Mouse (Mus musculus) gastrocnemius, adult 2 months (tissue): ENCODE data around the gene Fam219a. TPM values are rescaled to one million over a fixed set of nuclear protein-coding genes. Genes with fewer than 3 reads are reported as not detected.

Source experiments
- DNase-seq: peaks from one replicate; pipeline ENCODE4 v3.0.0; 2022
- H3K27ac ChIP-seq: fragments of 200-600 bp; 2 replicates; pipeline ENCODE4 v1.8.1; 2022; ENCODE audit warnings: mild to moderate bottlenecking
- H3K4me3 ChIP-seq: fragments of 200-600 bp; 2 replicates; pipeline ENCODE4 v1.8.1; 2022; ENCODE audit warnings: mild to moderate bottlenecking, moderate library complexity
- CTCF ChIP-seq: fragments of 200-600 bp; IDR thresholded peaks from 2 replicates; pipeline ENCODE4 v1.8.1; 2022; ENCODE audit warnings: antibody characterized with exemption, mild to moderate bottlenecking, moderate library complexity
- intact Hi-C: fragments of 180-260 bp; cut with DNase I; formaldehyde crosslinking; loops from one replicate; pipeline ENCODE4 v1.15.1; 2025
- total RNA-seq, 2 experiments: library from RNA; stranded (reverse); gene quantifications; 2 replicates each; pipeline ENCODE4 v1.2.3; 2021

Fam219a gene
- total RNA-seq, 2 experiments from 2014 or later: 18.0 to 24.3 TPM

DNA sequence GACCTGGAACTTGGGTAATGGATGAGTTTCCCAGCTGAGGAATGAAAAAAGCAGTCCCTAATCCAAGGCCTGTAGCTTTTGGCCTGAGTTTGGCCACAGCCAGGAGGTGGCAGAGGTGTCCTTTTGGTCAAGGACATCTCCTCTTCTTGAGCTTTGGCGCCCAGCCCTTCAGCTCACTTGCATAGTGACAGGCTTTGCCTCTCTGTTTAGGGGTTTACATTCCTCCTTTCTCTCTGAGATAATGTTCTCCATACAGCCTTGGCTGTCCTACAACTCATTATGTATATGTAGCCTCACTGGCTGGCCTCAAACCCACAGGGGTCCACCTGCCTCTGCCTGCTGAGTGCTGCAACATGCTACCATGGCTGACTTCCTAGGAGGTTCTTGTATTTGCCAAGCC, 22.3 kb downstream of the Fam219a start:
- peak; percentile 16; the same call in 1 of the 2 replicates for TF ChIP-seq CTCF
- intact Hi-C loops: no loop called here

DNA sequence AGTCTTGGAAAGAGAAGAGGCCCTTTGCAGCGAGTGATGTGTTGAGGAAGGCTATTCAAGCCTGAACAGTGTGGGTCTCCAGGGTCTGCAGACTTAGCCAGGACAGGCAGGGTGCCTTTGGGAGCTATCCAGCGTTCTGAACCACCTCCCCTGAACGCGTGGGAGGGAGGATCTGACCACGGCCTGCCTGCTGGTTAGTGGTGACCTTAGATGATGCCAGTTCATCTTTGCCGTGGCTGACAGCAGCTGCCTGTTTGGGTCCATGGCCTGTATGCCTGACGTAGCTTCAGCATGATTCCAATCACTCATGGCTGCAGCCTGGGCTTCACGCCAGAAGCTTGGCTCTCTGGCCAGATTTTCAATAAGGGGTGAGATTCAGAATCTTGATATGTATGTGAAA, 23.4 kb downstream of the Fam219a start:
- peak; percentile 43 for DNase-seq
- TF ChIP-seq CTCF: no peak
- intact Hi-C loops: no loop called here
- Histone ChIP-seq H3K4me3 (no peak overlapping the region), H3K27ac (no peak overlapping the region)

More for the DNA sequence above, 22.3 kb downstream of the Fam219a start:
- peak; percentile 46 for DNase-seq
- Histone ChIP-seq H3K4me3 (no peak overlapping the region), H3K27ac (peak overlapping the region; percentile 43; the same call in 1 of the 2 replicates)

DNA sequence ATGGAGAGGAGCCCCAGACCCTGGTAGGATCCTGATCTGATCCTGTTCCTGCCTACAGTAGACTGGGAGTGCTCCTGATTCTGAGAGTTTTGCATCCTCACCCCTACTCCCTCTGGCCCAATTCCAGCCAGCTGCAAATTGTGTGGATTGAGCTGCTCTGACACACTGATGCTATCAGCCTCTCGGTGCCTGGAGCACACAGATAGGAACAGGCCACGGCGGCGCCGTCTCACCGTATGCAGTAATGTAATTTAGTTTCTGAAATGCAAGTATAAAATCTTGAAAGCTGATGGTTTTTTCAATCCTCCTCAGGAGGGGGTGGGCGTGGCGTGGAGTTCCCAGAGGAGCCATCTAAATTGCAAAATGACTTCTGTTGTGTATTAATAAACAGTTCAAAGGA, 27.2 kb downstream of the Fam219a start:
- intact Hi-C loops: no loop called here
- no peak for DNase-seq
- Histone ChIP-seq H3K27ac (no peak overlapping the region), H3K4me3 (no peak overlapping the region)
- no peak for TF ChIP-seq CTCF

DNA sequence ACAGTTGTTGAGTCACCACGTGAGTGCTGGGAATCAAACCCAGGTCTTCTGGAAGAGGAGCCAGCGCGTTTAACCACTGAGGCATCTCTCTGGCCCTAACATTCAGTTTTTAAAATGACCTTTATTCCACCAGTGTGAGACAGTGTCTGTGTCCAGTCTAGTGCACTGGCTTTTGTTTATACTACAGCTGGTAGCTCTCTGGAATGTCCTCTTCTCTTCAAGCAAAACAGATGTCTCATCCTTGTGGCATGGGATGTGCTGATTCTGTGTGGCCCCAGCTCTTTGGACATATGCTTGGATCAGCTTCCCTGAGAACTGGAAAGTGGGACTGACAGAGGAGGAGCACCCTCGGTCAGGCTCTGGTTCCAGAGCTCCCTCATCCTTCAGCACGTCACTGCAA, 34.5 kb downstream of the Fam219a start:
- H3K4me3 ChIP-seq: no peak overlapping the region
- H3K27ac ChIP-seq: no peak overlapping the region
- TF ChIP-seq CTCF: no peak
- intact Hi-C loops: no loop called here
- no peak for DNase-seq

- TF ChIP-seq CTCF: no peak
- DNase-seq: no peak
- Histone ChIP-seq H3K4me3 (no peak overlapping the region), H3K27ac (no peak overlapping the region)
- intact Hi-C loops: no loop called here
These were observed 36.9 kb downstream of the Fam219a start for GRCm38 (mm10) chr4:41532420-41532819.

- Histone ChIP-seq H3K4me3 (peak overlapping the region; percentile 15; the same call in 1 of the 2 replicates), H3K27ac (peak overlapping the region; percentile 82)
- intact Hi-C loops: loop anchor here (10.0 kb wide), 1 partner anchor 87 kb away; no protein-coding TSS in a partner anchor
- TF ChIP-seq CTCF: no peak
- DNase-seq: peak; percentile 91
These were observed 41.3 kb downstream of the Fam219a start for GRCm38 (mm10) chr4:41527996-41528395.

DNA sequence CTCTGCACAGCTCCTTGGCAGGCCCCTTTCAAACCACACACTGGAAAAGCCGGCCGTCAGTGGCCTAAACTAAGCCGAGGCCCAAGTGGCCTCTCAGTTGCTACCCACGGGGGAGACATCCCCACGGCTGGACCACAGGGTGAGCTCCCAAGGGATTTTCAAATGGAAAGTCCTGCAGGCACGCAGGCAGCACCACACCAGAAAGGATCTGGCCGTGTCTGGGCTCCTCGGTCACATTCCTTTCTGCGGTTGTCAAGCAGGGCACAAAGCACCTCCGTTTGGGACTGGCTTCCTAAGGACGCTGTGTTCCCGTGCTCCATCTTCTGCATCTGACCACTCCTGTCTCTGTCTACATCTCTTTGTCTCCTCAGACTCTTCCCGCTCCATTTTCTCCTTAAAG, 42.3 kb downstream of the Fam219a start:
- Histone ChIP-seq H3K4me3 (no peak overlapping the region), H3K27ac (peak overlapping the region; percentile 82)
- intact Hi-C loops: loop anchor here (10.0 kb wide), 1 partner anchor 88 kb away; no protein-coding TSS in a partner anchor
- peak; percentile 43 for DNase-seq
- no peak for TF ChIP-seq CTCF

- Histone ChIP-seq H3K27ac (peak overlapping the region; percentile 82), H3K4me3 (no peak overlapping the region)
- intact Hi-C loops: loop anchor here (10.0 kb wide), 1 partner anchor 88 kb away; no protein-coding TSS in a partner anchor
- DNase-seq: no peak
- no peak for TF ChIP-seq CTCF
These were observed 42.8 kb downstream of the Fam219a start for GRCm38 (mm10) chr4:41526553-41526952.

- no peak for TF ChIP-seq CTCF
- intact Hi-C loops: loop anchor here (5.0 to 10.0 kb wide), 2 partner anchors 90 to 182 kb away; no protein-coding TSS in a partner anchor
- no peak for DNase-seq
- Histone ChIP-seq H3K27ac (no peak overlapping the region), H3K4me3 (no peak overlapping the region)
These were observed 44.5 kb downstream of the Fam219a start for GRCm38 (mm10) chr4:41524829-41525228.

- no peak for DNase-seq
- intact Hi-C loops: loop anchor here (5.0 to 10.0 kb wide), 2 partner anchors 91 to 183 kb away; no protein-coding TSS in a partner anchor
- no peak for TF ChIP-seq CTCF
- Histone ChIP-seq H3K27ac (no peak overlapping the region), H3K4me3 (no peak overlapping the region)
These were observed 45.5 kb downstream of the Fam219a start for GRCm38 (mm10) chr4:41523839-41524238.

DNA sequence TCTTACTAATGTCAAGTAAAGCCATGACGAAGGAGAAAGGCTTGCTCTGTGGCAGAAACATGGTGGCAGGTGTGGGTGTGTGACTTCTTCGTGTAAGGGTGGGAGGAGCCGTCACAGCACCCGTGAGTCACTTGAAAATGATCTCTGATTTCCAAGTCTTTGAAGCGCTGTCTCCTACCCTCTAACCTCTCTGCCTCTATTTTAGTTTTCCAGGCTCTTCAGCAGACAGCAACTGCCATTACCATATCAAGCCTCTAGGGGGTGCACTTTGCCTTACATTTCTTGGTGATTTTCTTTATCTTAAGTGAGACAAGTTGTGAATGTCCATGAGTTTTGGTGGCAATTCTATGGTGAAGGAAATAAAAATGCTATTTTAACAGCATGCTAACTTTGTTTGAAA, 46.5 kb downstream of the Fam219a start:
- DNase-seq: peak; percentile 47
- H3K4me3 ChIP-seq: no peak overlapping the region
- no peak overlapping the region for H3K27ac ChIP-seq
- TF ChIP-seq CTCF: peak; percentile 85
- intact Hi-C loops: loop anchor here (5.0 to 10.0 kb wide), 2 partner anchors 92 to 185 kb away; no protein-coding TSS in a partner anchor

DNA sequence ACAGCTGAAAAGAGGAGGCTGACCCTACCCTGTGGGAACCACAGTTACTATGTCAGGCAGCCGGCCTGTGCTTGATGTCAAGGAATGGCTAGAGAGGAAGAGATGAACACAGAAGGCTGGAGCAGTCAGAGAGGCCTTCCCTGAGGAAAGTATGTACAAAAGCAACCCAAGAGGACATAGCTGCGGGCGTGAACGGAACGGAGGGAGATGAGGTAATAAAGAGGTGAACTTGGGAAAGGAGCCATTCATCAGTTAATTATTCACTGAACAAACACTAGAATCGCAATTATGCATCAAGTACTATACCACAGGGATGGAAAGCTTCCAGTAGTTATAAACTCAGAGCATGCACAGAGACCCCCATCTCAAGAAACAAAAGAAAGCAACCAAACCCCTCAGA, 47.2 kb downstream of the Fam219a start:
- H3K4me3 ChIP-seq: no peak overlapping the region
- intact Hi-C loops: loop anchor here (5.0 to 10.0 kb wide), 2 partner anchors 93 to 185 kb away; no protein-coding TSS in a partner anchor
- TF ChIP-seq CTCF: no peak
- H3K27ac ChIP-seq: no peak overlapping the region
- DNase-seq: no peak

- no peak for TF ChIP-seq CTCF
- no peak for DNase-seq
- H3K27ac ChIP-seq: no peak overlapping the region
- no peak overlapping the region for H3K4me3 ChIP-seq
- intact Hi-C loops: loop anchor here (5.0 to 10.0 kb wide), 2 partner anchors 94 to 187 kb away; no protein-coding TSS in a partner anchor
These were observed 48.7 kb downstream of the Fam219a start for GRCm38 (mm10) chr4:41520641-41521040.

GRCm38 (mm10) chr4:41519195-41519594, 50.1 kb downstream of the Fam219a start:
- no peak for DNase-seq
- Histone ChIP-seq H3K4me3 (no peak overlapping the region), H3K27ac (no peak overlapping the region)
- TF ChIP-seq CTCF: no peak
- intact Hi-C loops: no loop called here
